Mouse (Mus musculus) spleen, postnatal 4 days (tissue): ENCODE results near the gene Plekhh2.
A peak's percentile ranks its signal among the peaks of the same experiment; 100 is the strongest.
"Not testable (repeated sequence)": the region's sequence is repeated elsewhere in the genome, so short reads cannot be mapped to it uniquely, and the experiment has no call there.

Experiments used
- DNase-seq, 2 experiments: peaks; one replicate each; pipeline ENCODE4 v3.0.0; 2022; ENCODE audit warnings: low spot score in 2 of 2

Gene Plekhh2

GRCm38 (mm10) chr17:84512516-84513085 lies 906 bp downstream of the Plekhh2 start:
- no peak for DNase-seq

DNA sequence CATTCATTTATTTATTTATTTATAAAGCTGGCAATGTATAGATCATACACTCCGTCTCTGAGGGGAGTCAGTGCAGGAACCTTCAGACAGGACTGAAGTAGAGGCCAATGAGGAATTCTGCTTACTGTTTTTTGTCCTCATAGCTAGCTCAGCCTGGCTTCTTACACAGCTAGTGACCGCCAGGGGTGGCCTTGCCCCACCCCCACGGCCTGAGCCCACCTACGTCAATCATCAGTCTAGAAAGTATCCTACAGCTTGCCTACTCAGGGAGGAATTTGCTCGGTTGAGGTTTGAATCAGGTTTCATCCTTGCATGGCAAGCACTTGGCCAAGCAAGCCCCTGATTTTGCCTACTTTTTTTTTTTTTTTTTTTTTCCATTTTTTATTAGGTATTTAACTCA lies 4.2 kb downstream of the Plekhh2 start:
- no peak for DNase-seq

- DNase-seq, result no peak
These were observed 7.7 kb downstream of the Plekhh2 start for GRCm38 (mm10) chr17:84519346-84519745.

DNA sequence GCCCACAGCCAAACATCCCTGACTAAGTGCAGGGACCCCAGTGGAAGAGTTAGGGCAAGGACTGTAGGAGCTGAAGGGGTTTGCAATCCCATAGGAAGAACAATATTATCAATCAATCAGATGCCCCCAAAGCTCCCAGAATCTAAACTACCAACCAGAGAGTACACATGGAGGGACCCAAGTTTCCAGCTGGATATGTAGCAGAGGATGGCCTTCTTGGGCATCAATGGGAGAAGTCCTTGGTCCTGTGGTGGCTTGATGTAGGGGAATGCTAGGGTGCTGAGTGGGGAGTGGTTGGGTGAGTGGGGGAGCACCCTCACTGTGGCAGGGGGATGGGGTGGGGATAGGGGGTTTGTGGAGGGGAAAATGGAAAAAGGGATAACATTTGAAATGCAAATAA lies 8.4 kb downstream of the Plekhh2 start:
- DNase-seq, result no peak

GRCm38 (mm10) chr17:84529356-84529755 lies 17.7 kb downstream of the Plekhh2 start:
- DNase-seq, result no peak

DNA sequence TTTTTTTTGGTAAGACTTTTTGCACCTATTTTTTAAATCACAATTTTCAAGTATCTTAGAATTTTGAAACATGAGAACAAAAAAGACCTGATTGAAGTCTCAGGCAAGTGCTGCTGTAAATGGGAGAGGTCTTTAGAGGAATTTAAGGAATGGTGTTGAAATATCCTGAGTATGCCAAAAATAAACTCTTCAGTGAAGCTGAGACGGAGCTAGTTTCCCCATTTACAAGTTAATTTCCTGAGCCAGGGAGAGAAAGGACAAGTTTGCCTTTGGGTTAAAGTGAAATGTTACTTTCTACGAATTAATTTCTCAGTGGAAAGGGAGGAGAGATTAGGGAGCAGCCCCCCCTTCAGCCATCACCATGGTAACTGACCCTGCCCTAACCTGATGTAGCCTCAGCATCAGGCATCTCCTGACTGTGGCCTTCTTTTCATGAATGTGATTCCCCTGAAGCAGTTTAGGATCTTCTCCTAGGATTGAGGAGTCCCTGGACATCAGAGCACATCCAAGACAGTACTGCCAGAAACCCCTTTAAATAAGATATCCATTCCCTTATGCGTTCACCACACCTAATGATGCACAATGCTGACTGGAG lies 18.6 kb downstream of the Plekhh2 start:
- DNase-seq, result no peak

GRCm38 (mm10) chr17:84532909-84533499 lies 21.3 kb downstream of the Plekhh2 start:
- DNase-seq, result no peak

DNA sequence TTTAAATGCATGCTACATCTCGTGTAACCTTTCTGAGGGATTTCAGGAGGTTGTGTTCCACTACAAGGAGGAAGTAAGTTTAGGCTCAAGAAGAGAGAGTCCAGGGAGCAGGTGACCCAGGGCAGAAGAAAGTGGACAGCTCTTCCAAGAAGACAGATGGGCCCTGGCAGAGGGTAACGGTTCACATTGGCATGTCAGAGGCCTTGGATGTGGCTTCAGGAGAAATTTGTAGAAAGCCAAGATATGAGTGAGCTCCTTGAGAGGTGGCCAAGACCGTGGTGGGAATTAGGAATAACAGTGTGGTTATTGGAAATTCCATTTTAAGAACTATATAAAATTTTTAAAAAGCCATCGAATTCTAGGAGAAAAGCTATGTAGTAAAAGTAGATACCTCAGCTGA lies 22.1 kb downstream of the Plekhh2 start:
- no peak for DNase-seq

- no peak for DNase-seq
These were observed 22.9 kb downstream of the Plekhh2 start for GRCm38 (mm10) chr17:84534632-84535031.

GRCm38 (mm10) chr17:84535226-84535625 lies 23.5 kb downstream of the Plekhh2 start:
- DNase-seq, result no peak

- DNase-seq, result no peak
These were observed 25.6 kb downstream of the Plekhh2 start for GRCm38 (mm10) chr17:84537301-84537700.

DNA sequence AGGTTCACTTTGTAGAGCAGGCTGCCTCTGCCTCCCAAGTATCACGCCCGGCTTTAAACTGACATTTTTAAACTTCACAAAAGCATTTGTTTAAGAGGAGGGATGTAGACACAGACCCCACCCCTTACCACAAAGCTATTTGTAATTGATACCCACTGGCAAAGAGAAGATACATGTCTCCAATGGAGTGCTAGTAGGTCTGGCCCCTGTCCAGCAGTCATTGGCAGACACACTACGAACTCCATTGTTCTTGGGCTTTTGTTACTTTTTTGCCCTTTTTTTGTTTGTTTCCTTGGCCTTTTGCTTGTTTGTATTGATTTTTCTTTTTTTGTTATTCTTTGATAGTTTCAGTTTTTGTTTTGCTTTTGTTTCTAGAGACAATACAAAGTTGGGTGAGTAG lies 26.3 kb downstream of the Plekhh2 start:
- DNase-seq, result no peak

DNA sequence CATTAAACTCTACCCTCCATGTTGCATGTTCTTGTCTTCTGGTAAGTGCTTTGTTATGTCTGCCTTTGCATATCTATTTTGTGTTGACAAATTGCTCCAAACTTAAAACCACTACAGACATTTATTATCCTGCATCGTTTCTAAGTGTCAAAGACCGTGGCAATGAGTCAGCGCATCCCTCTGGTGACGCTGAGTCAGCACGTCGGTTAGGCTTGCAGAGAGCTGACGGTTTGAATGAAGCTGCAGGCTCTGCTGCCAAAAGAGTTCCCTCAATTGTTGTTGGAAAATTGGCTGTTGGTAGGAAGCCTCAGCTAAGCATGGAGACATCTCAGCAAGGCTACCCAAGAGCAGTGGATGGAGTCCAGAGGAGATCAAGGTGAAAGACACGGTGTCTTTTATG lies 28.9 kb downstream of the Plekhh2 start:
- no peak for DNase-seq

DNA sequence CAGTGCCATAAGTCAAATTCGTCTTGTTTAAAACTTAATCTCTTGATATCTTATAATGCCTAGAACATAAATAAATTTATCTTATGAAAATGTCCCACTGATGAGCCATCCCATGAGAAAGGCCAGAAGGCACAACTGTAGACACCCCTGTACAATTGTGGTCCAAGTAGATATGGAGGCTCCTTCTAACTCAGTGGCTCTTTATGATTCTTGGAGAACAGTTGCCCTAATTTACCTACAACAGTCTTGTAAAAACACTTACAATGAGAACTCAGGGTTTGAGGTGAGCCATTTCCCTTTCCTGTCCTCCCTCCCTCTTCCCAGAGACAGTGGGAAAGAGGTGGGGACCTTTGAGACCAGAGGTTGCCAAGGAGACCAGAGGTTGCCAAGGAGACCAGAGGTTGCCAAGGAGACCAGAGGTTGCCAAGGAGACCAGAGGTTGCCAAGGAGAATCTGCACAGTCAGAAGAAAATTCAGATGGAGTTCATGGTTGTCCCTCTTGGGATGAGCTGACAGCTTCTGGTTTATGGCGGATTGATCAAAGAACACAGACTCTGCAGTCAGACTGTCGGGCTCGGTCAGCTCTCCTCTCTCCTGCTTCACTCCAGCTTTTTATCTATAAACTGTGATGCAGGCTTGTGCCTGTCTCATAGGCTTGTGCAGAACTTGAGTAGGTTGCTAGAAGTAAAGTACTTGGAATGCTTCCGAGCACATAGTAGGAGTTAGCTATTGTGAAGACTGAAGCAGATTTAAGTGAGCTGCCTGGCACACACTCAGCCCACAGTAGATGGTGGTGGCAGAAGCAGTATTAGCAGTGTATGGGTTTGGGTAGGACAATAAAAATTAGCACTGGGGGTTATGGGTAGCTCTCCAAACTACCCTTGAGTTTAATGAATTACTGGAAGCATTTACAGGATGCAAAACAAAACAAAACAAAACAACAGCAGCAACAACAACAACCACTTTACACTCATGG lies 39.5 kb downstream of the Plekhh2 start:
- DNase-seq, result no peak

- DNase-seq, result no peak
These were observed 40.5 kb downstream of the Plekhh2 start for GRCm38 (mm10) chr17:84552230-84552629.

DNA sequence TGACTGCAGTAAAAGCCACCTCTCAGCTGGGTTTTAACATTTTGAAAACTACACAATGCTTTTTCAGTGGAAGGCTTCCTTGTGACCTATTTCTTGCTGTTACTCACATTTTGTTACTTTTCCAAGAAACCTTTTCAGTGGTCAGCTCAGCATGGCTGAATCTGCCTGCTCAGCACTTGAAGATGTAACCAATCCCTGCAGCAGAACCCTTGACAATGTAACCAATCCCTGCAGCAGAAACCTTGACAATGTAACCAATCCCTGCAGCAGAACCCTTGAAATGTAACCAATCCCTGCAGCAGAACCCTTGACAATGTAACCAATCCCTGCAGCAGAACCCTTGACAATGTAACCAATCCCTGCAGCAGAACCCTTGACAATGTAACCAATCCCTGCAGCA lies 52.6 kb downstream of the Plekhh2 start:
- DNase-seq, result not testable (repeated sequence)

DNA sequence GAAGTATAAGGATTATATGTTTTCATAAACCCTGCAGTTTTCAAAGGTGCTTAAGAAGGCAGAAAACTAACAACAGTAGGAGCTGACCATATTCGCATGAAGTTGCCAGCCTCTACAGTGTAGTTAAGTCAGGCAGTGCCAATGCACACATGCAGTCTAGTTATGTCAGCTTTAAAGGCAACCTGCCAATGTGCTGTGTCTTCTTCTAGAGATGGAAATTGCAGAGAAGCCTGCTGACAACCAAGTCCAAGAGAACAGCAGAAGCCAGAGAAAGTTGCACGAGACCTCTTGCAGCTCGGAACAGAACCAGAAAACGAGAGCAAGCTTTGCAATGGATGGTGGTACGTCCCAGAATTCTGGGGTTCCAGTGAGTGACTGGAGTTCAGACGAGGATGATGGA lies 54.1 kb downstream of the Plekhh2 start:
- no peak for DNase-seq

GRCm38 (mm10) chr17:84566773-84567555 lies 55.3 kb downstream of the Plekhh2 start:
- DNase-seq, result peak in 1 of 2 experiments; percentile 49

GRCm38 (mm10) chr17:84568807-84569206 lies 57.1 kb downstream of the Plekhh2 start:
- DNase-seq, result peak in 1 of 2 experiments; percentile 40

DNA sequence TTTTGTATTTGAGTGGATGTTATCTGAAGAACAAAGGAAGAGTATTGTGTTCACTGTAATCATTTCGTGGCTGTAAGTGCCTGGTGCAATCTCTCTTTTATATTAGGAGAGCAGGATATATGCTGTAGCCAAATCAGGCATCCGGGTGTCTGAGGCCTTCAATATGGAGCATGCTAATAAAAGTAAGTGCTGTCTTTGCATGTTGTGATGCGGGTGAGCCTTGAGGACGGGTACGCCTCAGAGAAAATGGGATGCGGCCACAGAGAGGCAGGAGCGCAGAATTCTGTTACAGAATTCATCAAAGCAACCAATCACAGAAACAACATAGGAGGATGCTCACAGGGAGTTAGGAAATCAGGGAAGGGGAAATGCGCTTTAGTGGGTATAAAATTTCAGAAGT lies 58.1 kb downstream of the Plekhh2 start:
- peak in 1 of 2 experiments; percentile 36 for DNase-seq

GRCm38 (mm10) chr17:84571629-84572028 lies 59.9 kb downstream of the Plekhh2 start:
- DNase-seq, result no peak

- DNase-seq, result no peak
These were observed 61.6 kb downstream of the Plekhh2 start for GRCm38 (mm10) chr17:84573305-84573704.
